Mouse (Mus musculus): ENCODE measurements around the gene Fcgr4. TPM values are rescaled to one million over a fixed set of nuclear protein-coding genes. Genes with fewer than 3 reads are reported as not detected.
"Not testable (repeated sequence)": the region's sequence is repeated elsewhere in the genome, so short reads cannot be mapped to it uniquely, and the experiment has no call there.

Gene Fcgr4
- total RNA-seq (2014; rRNA removed) (0.76 TPM in 1 of 2 replicates, not detected in the other), polyA plus RNA-seq (2015; fragmentation: Nextera tagmentation; extraction: Ambion mirVana) (0.44 and 0.67 TPM in 2 replicates)

DNA sequence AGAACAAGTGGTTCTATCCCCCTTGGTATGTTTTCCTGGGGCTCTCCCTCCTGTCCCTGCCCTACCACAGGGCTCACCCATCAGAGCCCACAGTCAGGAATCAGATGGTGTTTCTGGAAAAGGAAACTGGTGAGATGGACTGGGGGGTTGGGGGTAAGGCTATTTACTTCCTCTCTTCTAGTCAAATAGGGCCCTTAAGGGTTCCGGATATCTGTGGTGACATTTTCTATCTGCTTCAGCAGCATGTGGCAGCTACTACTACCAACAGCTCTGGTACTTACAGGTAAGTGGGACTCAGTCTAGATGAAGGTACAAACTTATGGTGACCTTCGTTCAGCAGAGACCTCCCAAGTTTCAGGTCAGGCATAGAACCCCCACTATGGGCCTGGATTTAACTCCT lies at the start of gene Fcgr4:
Gene Fcgr4, plus strand, starts transcription at position 184 of the 400 bp plus-strand sequence.
- H3K4me2 ChIP-seq (ENCODE audit: low read depth) = no peak within 1 kb of the TSS
- H3K9me3 ChIP-seq (ENCODE audit: low read length) = no peaks in the 10 kb centered on the region
- no peak within 1 kb of the TSS for H3K9ac ChIP-seq
- H3K4me3 ChIP-seq (ENCODE audit: low read depth, low read length) = no peak within 1 kb of the TSS
- ATAC-seq (no peak), DNase-seq (no peak)
- WGBS = 86% methylated on average over 2 of the region's 2 CpGs
- H3K36me3 ChIP-seq (ENCODE audit: insufficient read depth) = no peaks in the 10 kb centered on the region
- H3K4me1 ChIP-seq (ENCODE audit: insufficient read depth) = no peaks in the 10 kb centered on the region
- no peaks in the 10 kb centered on the region for H3K27me3 ChIP-seq (ENCODE audit: insufficient read depth, low read length)
- H3K27ac ChIP-seq (ENCODE audit: low read depth, low read length) = no peak within 1 kb of the TSS
- TF ChIP-seq CTCF (IDR thresholded peaks at IDR 0.05; ENCODE audit: low read depth) = no peak

DNA sequence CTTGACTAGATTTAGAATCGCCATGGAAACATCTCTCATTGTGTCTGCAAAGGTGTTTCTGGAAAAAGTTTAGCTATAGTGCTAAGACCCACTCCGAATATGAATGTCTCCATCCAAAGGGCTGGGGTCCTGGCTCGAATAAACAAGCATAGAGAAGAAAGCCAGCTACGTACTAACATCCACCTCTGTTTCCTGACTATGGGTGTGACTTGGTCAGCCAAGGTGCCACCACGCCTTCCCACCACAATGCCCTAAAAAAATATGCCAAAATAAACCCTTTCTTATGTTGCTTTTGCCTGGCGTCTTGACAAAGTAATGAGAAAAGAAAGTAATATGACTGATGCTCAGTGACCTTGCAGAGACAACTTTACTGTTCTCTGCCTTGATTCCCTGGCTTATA lies 46.2 kb upstream of the Fcgr4 start:
- H3K4me3 ChIP-seq (ENCODE audit: low read depth, low read length) = no peak overlapping the region
- no peaks in the 10 kb centered on the region for H3K27me3 ChIP-seq (ENCODE audit: insufficient read depth, low read length)
- H3K27ac ChIP-seq (ENCODE audit: low read depth, low read length) = no peak overlapping the region
- H3K4me2 ChIP-seq (ENCODE audit: low read depth) = no peak overlapping the region
- no peak for TF ChIP-seq CTCF (IDR thresholded peaks at IDR 0.05; ENCODE audit: low read depth)
- 77% methylated on average over 6 of the region's 6 CpGs for WGBS
- DNase-seq (no peak), ATAC-seq (no peak)
- H3K4me1 ChIP-seq (ENCODE audit: insufficient read depth) = no peaks in the 10 kb centered on the region
- no peaks in the 10 kb centered on the region for H3K9me3 ChIP-seq (ENCODE audit: low read length)
- no peak overlapping the region for H3K9ac ChIP-seq
- no peaks in the 10 kb centered on the region for H3K36me3 ChIP-seq (ENCODE audit: insufficient read depth)

DNA sequence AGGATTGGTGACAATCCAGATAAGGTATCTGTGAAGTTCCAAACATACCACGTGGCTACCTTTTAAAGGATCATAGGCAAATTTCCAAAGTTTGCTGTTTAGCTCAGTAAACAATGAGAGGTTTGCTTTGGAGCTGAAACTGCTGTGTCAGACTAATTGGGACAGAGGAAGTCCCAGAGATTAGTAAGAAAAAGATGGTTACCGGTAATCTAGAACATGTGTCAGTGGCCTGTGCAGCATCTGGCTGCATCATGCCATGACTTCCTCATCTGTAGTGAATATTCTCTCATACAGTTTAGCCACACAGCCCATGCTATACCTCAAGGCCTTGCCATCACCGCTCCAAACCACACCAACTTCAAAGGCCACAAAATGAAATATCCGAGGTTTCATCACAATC lies 45.8 kb upstream of the Fcgr4 start:
- TF ChIP-seq CTCF (IDR thresholded peaks at IDR 0.05; ENCODE audit: low read depth) = no peak
- Histone ChIP-seq H3K4me1 (ENCODE audit: insufficient read depth) (no peaks in the 10 kb centered on the region), H3K27ac (ENCODE audit: low read depth, low read length) (no peak overlapping the region), H3K9me3 (ENCODE audit: low read length) (no peaks in the 10 kb centered on the region), H3K36me3 (ENCODE audit: insufficient read depth) (no peaks in the 10 kb centered on the region), H3K9ac (no peak overlapping the region), H3K4me2 (ENCODE audit: low read depth) (no peak overlapping the region), H3K27me3 (ENCODE audit: insufficient read depth, low read length) (no peaks in the 10 kb centered on the region), H3K4me3 (ENCODE audit: low read depth, low read length) (no peak overlapping the region)
- ATAC-seq = no peak
- no peak for DNase-seq
- WGBS = 86% methylated on average over 4 of the region's 4 CpGs

DNA sequence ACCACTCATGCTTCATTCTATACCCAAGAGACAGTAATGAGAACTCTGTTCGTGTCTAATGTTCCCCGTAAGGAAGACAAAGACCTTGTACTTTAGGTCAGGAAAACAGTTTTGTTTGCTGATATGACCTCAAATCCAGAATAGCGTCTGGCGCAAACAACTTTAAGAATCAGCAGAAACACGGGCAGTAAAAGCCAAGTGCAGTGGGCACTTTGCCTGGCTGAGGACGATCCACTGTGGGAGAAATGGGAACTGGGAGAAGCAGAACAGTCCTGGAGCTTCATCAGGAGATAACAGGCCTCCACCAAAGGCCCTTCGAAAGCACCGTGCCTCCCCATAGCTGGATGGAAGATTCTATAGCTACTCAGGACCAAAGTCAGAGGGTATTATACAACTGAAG lies 44.5 kb upstream of the Fcgr4 start:
- no peak for TF ChIP-seq CTCF (IDR thresholded peaks at IDR 0.05; ENCODE audit: low read depth)
- Histone ChIP-seq H3K9me3 (ENCODE audit: low read length) (no peaks in the 10 kb centered on the region), H3K27ac (ENCODE audit: low read depth, low read length) (no peak overlapping the region), H3K4me1 (ENCODE audit: insufficient read depth) (no peaks in the 10 kb centered on the region), H3K4me3 (ENCODE audit: low read depth, low read length) (no peak overlapping the region), H3K4me2 (ENCODE audit: low read depth) (no peak overlapping the region), H3K36me3 (ENCODE audit: insufficient read depth) (no peaks in the 10 kb centered on the region), H3K27me3 (ENCODE audit: insufficient read depth, low read length) (no peaks in the 10 kb centered on the region), H3K9ac (no peak overlapping the region)
- 77% methylated on average over 8 of the region's 8 CpGs for WGBS
- DNase-seq (no peak), ATAC-seq (no peak)

DNA sequence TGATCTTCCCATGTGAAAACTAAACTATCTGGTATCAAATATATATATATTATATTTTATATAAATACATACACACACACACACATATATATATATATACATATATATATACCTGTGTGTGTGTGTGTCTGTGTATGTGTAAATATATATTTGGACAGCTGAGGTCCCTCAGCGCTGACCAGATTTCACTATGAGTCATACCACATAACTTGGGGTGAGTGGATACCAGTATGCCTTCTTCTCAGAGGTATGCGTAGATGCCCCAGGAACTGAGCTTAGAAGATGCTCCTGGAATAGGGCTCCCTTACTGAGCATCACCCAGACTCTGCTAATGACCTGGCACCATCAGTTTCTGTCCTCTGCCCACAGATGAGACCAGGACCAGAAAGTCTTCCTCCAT lies 44.0 kb upstream of the Fcgr4 start:
- no peak overlapping the region for H3K9ac ChIP-seq
- 98% methylated on average over 2 of the region's 2 CpGs for WGBS
- H3K4me1 ChIP-seq (ENCODE audit: insufficient read depth) = no peaks in the 10 kb centered on the region
- H3K4me3 ChIP-seq (ENCODE audit: low read depth, low read length) = no peak overlapping the region
- no peak for ATAC-seq
- no peak overlapping the region for H3K27ac ChIP-seq (ENCODE audit: low read depth, low read length)
- H3K36me3 ChIP-seq (ENCODE audit: insufficient read depth) = no peaks in the 10 kb centered on the region
- no peak for TF ChIP-seq CTCF (IDR thresholded peaks at IDR 0.05; ENCODE audit: low read depth)
- no peak for DNase-seq
- no peaks in the 10 kb centered on the region for H3K27me3 ChIP-seq (ENCODE audit: insufficient read depth, low read length)
- no peak overlapping the region for H3K4me2 ChIP-seq (ENCODE audit: low read depth)
- no peaks in the 10 kb centered on the region for H3K9me3 ChIP-seq (ENCODE audit: low read length)

DNA sequence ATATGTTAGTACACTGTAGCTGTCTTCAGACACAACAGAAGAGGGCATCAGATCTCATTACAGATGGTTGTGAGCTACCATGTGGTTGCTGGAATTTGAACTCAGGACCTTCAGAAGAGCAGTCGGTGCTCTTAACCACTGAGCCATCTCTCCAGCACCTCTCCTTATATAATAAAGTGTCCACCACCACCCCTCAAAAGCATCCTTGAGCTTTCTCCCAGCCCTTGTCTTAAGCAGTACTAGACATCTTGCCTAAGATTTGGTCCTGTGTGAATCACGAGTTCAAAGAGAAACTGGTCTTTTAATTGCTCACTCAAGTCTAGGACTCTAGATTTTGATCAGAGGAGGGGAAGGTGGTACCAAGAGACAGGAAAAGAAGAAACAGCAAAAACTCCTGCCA lies 43.4 kb upstream of the Fcgr4 start:
- ATAC-seq; H3K27me3 ChIP-seq (ENCODE audit: insufficient read depth, low read length); H3K9ac ChIP-seq; H3K36me3 ChIP-seq (ENCODE audit: insufficient read depth); H3K4me2 ChIP-seq (ENCODE audit: low read depth); H3K27ac ChIP-seq (ENCODE audit: low read depth, low read length); H3K4me3 ChIP-seq (ENCODE audit: low read depth, low read length); DNase-seq; H3K4me1 ChIP-seq (ENCODE audit: insufficient read depth); H3K9me3 ChIP-seq (ENCODE audit: low read length): not testable (repeated sequence)
- WGBS = 86% methylated on average over 2 of the region's 2 CpGs

DNA sequence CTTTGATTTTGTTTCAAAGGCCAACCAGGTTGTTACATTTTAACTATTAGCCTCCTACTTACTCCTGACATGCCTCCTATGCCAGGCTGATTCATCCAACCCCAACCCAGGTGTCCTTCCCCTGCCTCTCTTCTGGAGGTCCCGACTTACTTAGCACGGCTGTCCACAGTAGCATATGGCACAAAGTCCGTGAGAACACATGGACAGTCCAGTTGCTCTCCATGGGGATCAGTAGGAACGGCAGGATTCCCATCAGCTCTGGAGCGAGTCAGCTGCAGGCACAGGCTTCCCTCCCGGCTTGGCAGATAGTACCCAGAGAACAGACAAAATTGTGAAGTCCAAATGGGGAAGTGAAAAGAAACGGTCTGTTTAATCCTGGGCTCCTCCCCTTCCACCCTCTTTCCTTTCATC lies 43.0 kb upstream of the Fcgr4 start:
- 74% methylated on average over 7 of the region's 7 CpGs for WGBS
- Histone ChIP-seq H3K9me3 (ENCODE audit: low read length) (no peaks in the 10 kb centered on the region), H3K4me3 (ENCODE audit: low read depth, low read length) (no peak overlapping the region), H3K4me2 (ENCODE audit: low read depth) (no peak overlapping the region), H3K4me1 (ENCODE audit: insufficient read depth) (no peaks in the 10 kb centered on the region), H3K36me3 (ENCODE audit: insufficient read depth) (no peaks in the 10 kb centered on the region), H3K27ac (ENCODE audit: low read depth, low read length) (no peak overlapping the region), H3K27me3 (ENCODE audit: insufficient read depth, low read length) (no peaks in the 10 kb centered on the region), H3K9ac (no peak overlapping the region)
- ATAC-seq (no peak), DNase-seq (no peak)
- no peak for TF ChIP-seq CTCF (IDR thresholded peaks at IDR 0.05; ENCODE audit: low read depth)

DNA sequence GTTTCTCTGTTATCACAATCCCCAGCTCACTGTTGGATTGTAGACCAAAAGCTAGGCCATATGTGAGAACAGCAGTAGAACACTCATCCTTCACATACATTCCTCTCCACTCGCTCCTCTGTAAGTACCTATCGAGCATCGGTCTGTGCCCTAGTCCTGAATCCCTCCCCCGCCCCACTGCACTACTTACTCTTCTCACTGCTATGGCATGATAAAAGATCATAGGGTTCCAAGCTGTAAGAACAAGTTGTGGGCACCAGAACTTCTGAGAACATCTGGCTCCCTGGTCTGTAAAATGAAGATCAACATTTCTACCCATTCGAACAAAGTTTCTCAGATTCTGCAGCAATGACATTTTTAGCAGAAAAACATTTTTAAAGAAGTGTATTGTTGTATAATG lies 42.3 kb upstream of the Fcgr4 start, which contains the start of gene Fcgr2b:
Gene Fcgr2b, minus strand, starts transcription at position 101 of the 400 bp plus-strand sequence.
- no peak within 1 kb of the TSS for H3K4me2 ChIP-seq (ENCODE audit: low read depth)
- H3K9ac ChIP-seq = no peak within 1 kb of the TSS
- DNase-seq (no peak), ATAC-seq (no peak)
- H3K4me1 ChIP-seq (ENCODE audit: insufficient read depth) = no peaks in the 10 kb centered on the region
- no peak within 1 kb of the TSS for H3K27ac ChIP-seq (ENCODE audit: low read depth, low read length)
- H3K9me3 ChIP-seq (ENCODE audit: low read length) = no peaks in the 10 kb centered on the region
- no peak within 1 kb of the TSS for H3K4me3 ChIP-seq (ENCODE audit: low read depth, low read length)
- TF ChIP-seq CTCF (IDR thresholded peaks at IDR 0.05; ENCODE audit: low read depth) = no peak
- H3K27me3 ChIP-seq (ENCODE audit: insufficient read depth, low read length) = no peaks in the 10 kb centered on the region
- 92% methylated on average over 5 of the region's 5 CpGs for WGBS
- no peaks in the 10 kb centered on the region for H3K36me3 ChIP-seq (ENCODE audit: insufficient read depth)
